Mouse (Mus musculus): ENCODE results near the gene Mst1. TPM values are rescaled to one million over a fixed set of nuclear protein-coding genes. Genes with fewer than 3 reads are reported as not detected.
A peak's percentile ranks its signal among the peaks of the same experiment; 100 is the strongest.

The Mst1 gene
- polyA plus RNA-seq, 1 experiment from 2014 or later: 0.81 TPM

- Histone ChIP-seq H3K4me3 (no peak overlapping the region), H3K9me3 (no peaks in the 10 kb centered on the region), H3K4me1 (peaks cover 3% of the 10 kb centered on the region; the same call in 1 of the 2 replicates), H3K27me3 (ENCODE audit: poor library complexity, severe bottlenecking) (no peaks in the 10 kb centered on the region), H3K36me3 (replicated peaks) (peaks cover 74% of the 10 kb centered on the region), H3K27ac (no peak overlapping the region)
- DNase-seq (ENCODE audit: extremely low spot score, low spot score): no peak
- 89% methylated on average over 7 of the region's 7 CpGs for WGBS
Observed at GRCm38 (mm10) chr9:108067199-108067598, 13.0 kb upstream of the Mst1 start.

GRCm38 (mm10) chr9:108067900-108068299 is 12.3 kb upstream of the Mst1 start:
- WGBS: 28% methylated on average over 8 of the region's 8 CpGs
- H3K27ac ChIP-seq: no peak overlapping the region

GRCm38 (mm10) chr9:108069007-108069406 is 11.2 kb upstream of the Mst1 start:
- peaks cover 62% of the 10 kb centered on the region for H3K36me3 ChIP-seq (replicated peaks)
- no peaks in the 10 kb centered on the region for H3K27me3 ChIP-seq (ENCODE audit: poor library complexity, severe bottlenecking)
- peaks cover 20% of the 10 kb centered on the region for H3K4me1 ChIP-seq
- WGBS: 92% methylated on average over 9 of the region's 9 CpGs
- H3K4me3 ChIP-seq: no peak overlapping the region
- no peaks in the 10 kb centered on the region for H3K9me3 ChIP-seq
- DNase-seq (ENCODE audit: extremely low spot score, low spot score): no peak
- H3K27ac ChIP-seq: no peak overlapping the region

More at GRCm38 (mm10) chr9:108067900-108068299, 12.3 kb upstream of the Mst1 start:
- Histone ChIP-seq H3K27me3 (ENCODE audit: poor library complexity, severe bottlenecking) (no peaks in the 10 kb centered on the region), H3K4me3 (no peak overlapping the region), H3K9me3 (no peaks in the 10 kb centered on the region), H3K4me1 (peaks cover 10% of the 10 kb centered on the region), H3K36me3 (replicated peaks) (peaks cover 67% of the 10 kb centered on the region)
- peak; percentile 85 for DNase-seq (ENCODE audit: extremely low spot score, low spot score)

- no peak overlapping the region for H3K4me3 ChIP-seq
- WGBS: 90% methylated on average over 7 of the region's 7 CpGs
Observed at GRCm38 (mm10) chr9:108069529-108069928, 10.7 kb upstream of the Mst1 start.

GRCm38 (mm10) chr9:108071801-108072200 is 8.4 kb upstream of the Mst1 start:
- H3K36me3 ChIP-seq (replicated peaks): peaks cover 44% of the 10 kb centered on the region
- DNase-seq (ENCODE audit: extremely low spot score, low spot score): no peak
- no peak overlapping the region for H3K27ac ChIP-seq
- no peak overlapping the region for H3K4me3 ChIP-seq
- no peaks in the 10 kb centered on the region for H3K27me3 ChIP-seq (ENCODE audit: poor library complexity, severe bottlenecking)
- WGBS: 87% methylated on average over 4 of the region's 4 CpGs
- H3K9me3 ChIP-seq: no peaks in the 10 kb centered on the region
- peaks cover 20% of the 10 kb centered on the region for H3K4me1 ChIP-seq

More at GRCm38 (mm10) chr9:108069529-108069928, 10.7 kb upstream of the Mst1 start:
- Histone ChIP-seq H3K9me3 (no peaks in the 10 kb centered on the region), H3K27me3 (ENCODE audit: poor library complexity, severe bottlenecking) (no peaks in the 10 kb centered on the region), H3K36me3 (replicated peaks) (peaks cover 57% of the 10 kb centered on the region), H3K4me1 (peaks cover 20% of the 10 kb centered on the region), H3K27ac (no peak overlapping the region)
- DNase-seq (ENCODE audit: extremely low spot score, low spot score): no peak

- peaks cover 41% of the 10 kb centered on the region for H3K36me3 ChIP-seq (replicated peaks)
- H3K9me3 ChIP-seq: no peaks in the 10 kb centered on the region
- H3K27me3 ChIP-seq (ENCODE audit: poor library complexity, severe bottlenecking): no peaks in the 10 kb centered on the region
- 0 out of 2 replicates have a peak overlapping the region, but pooled peaks have one; percentile 51 for H3K27ac ChIP-seq
- no peak for DNase-seq (ENCODE audit: extremely low spot score, low spot score)
- H3K4me1 ChIP-seq: peaks cover 25% of the 10 kb centered on the region
- 60% methylated on average over 9 of the region's 9 CpGs for WGBS
- no peak overlapping the region for H3K4me3 ChIP-seq
Observed at GRCm38 (mm10) chr9:108072481-108072924, 7.7 kb upstream of the Mst1 start.

- peaks cover 41% of the 10 kb centered on the region for H3K36me3 ChIP-seq (replicated peaks)
- 72% methylated on average over 7 of the region's 7 CpGs for WGBS
Observed at GRCm38 (mm10) chr9:108073141-108073930, 6.9 kb upstream of the Mst1 start.

GRCm38 (mm10) chr9:108082549-108082948 is 2.3 kb downstream of the Mst1 start:
- H3K27ac ChIP-seq: peak overlapping the region; percentile 25; the same call in 1 of the 2 replicates
- WGBS: 8% methylated on average over 19 of the region's 19 CpGs
- H3K4me3 ChIP-seq: peak overlapping the region; percentile 32

More at GRCm38 (mm10) chr9:108073141-108073930, 6.9 kb upstream of the Mst1 start:
- no peak overlapping the region for H3K4me3 ChIP-seq
- H3K4me1 ChIP-seq: peaks cover 31% of the 10 kb centered on the region
- no peaks in the 10 kb centered on the region for H3K27me3 ChIP-seq (ENCODE audit: poor library complexity, severe bottlenecking)
- DNase-seq (ENCODE audit: extremely low spot score, low spot score): no peak
- H3K27ac ChIP-seq: peak overlapping the region; percentile 51
- no peaks in the 10 kb centered on the region for H3K9me3 ChIP-seq

GRCm38 (mm10) chr9:108082988-108083431 is 2.8 kb downstream of the Mst1 start, which contains the start of gene Rnf123:
Gene Rnf123 (minus strand): TSS chr9:108083346.
- Histone ChIP-seq H3K9me3 (no peaks in the 10 kb centered on the region), H3K4me1 (peaks cover 42% of the 10 kb centered on the region), H3K4me3 (peak within 1 kb of the TSS; percentile 32), H3K36me3 (replicated peaks) (peaks cover 43% of the 10 kb centered on the region), H3K27ac (peak within 1 kb of the TSS; percentile 25; the same call in 1 of the 2 replicates), H3K27me3 (ENCODE audit: poor library complexity, severe bottlenecking) (peaks cover 47% of the 10 kb centered on the region)
- 32% methylated on average over 12 of the region's 12 CpGs for whole genome bisulfite sequencing
- DNase-seq (ENCODE audit: extremely low spot score, low spot score): no peak

More at GRCm38 (mm10) chr9:108082549-108082948, 2.3 kb downstream of the Mst1 start:
- Histone ChIP-seq H3K9me3 (no peaks in the 10 kb centered on the region), H3K4me1 (peaks cover 47% of the 10 kb centered on the region), H3K36me3 (replicated peaks) (peaks cover 38% of the 10 kb centered on the region), H3K27me3 (ENCODE audit: poor library complexity, severe bottlenecking) (peaks cover 47% of the 10 kb centered on the region)
- no peak for DNase-seq (ENCODE audit: extremely low spot score, low spot score)

- peaks cover 37% of the 10 kb centered on the region for H3K4me1 ChIP-seq
- no peak for DNase-seq (ENCODE audit: extremely low spot score, low spot score)
- H3K36me3 ChIP-seq (replicated peaks): peaks cover 48% of the 10 kb centered on the region
- peaks cover 47% of the 10 kb centered on the region for H3K27me3 ChIP-seq (ENCODE audit: poor library complexity, severe bottlenecking)
- H3K9me3 ChIP-seq: no peaks in the 10 kb centered on the region
- H3K27ac ChIP-seq: no peak overlapping the region
- WGBS: 85% methylated on average over 6 of the region's 6 CpGs
- H3K4me3 ChIP-seq: no peak overlapping the region
Observed at GRCm38 (mm10) chr9:108083561-108083960, 3.3 kb downstream of the Mst1 start.

- H3K9me3 ChIP-seq: no peaks in the 10 kb centered on the region
- peaks cover 24% of the 10 kb centered on the region for H3K4me1 ChIP-seq
- no peak for DNase-seq (ENCODE audit: extremely low spot score, low spot score)
- peaks cover 65% of the 10 kb centered on the region for H3K36me3 ChIP-seq (replicated peaks)
- WGBS: 92% methylated on average over 4 of the region's 4 CpGs
- H3K4me3 ChIP-seq: no peak overlapping the region
- peaks cover 44% of the 10 kb centered on the region for H3K27me3 ChIP-seq (ENCODE audit: poor library complexity, severe bottlenecking)
- no peak overlapping the region for H3K27ac ChIP-seq
Observed at GRCm38 (mm10) chr9:108085261-108085660, 5.0 kb downstream of the Mst1 start.

- Histone ChIP-seq H3K9me3 (no peaks in the 10 kb centered on the region), H3K4me3 (no peak overlapping the region), H3K4me1 (peaks cover 29% of the 10 kb centered on the region), H3K27ac (no peak overlapping the region), H3K27me3 (ENCODE audit: poor library complexity, severe bottlenecking) (no peaks in the 10 kb centered on the region), H3K36me3 (replicated peaks) (peaks cover 74% of the 10 kb centered on the region)
- no peak for DNase-seq (ENCODE audit: extremely low spot score, low spot score)
- 95% methylated on average over 7 of the region's 7 CpGs for WGBS
Observed at GRCm38 (mm10) chr9:108090611-108091120, 10.4 kb downstream of the Mst1 start.

GRCm38 (mm10) chr9:108093586-108093985 is 13.3 kb downstream of the Mst1 start:
- Histone ChIP-seq H3K4me3 (peak overlapping the region; percentile 79), H3K27ac (peak overlapping the region; percentile 88), H3K9me3 (no peaks in the 10 kb centered on the region), H3K4me1 (peaks cover 38% of the 10 kb centered on the region), H3K27me3 (ENCODE audit: poor library complexity, severe bottlenecking) (no peaks in the 10 kb centered on the region), H3K36me3 (replicated peaks) (peaks cover 44% of the 10 kb centered on the region)
- WGBS: 80% methylated on average over 10 of the region's 10 CpGs
- no peak for DNase-seq (ENCODE audit: extremely low spot score, low spot score)
